Mouse (Mus musculus) myocyte (in vitro differentiated cells): ENCODE measurements around the gene Fnip1.

ENCODE experiments used
- E2F4 ChIP-seq: IDR thresholded peaks from one replicate; pipeline ENCODE4 v1.6.1; 2011; ENCODE audit warnings: mild to moderate bottlenecking, control low read depth, moderate library complexity; ENCODE audit not compliant: insufficient read depth
- MAX ChIP-seq: IDR thresholded peaks from one replicate; pipeline ENCODE4 v1.6.1; 2011; ENCODE audit warnings: low read depth, mild to moderate bottlenecking, control low read depth
- MYOG ChIP-seq, 3 experiments: IDR thresholded peaks; one replicate each; pipeline ENCODE4 v1.6.1; 2011; ENCODE audit warnings: control low read depth in 2 of 3, low read depth in 2 of 3, mild to moderate bottlenecking in 2 of 3; ENCODE audit not compliant: insufficient read length in 2 of 3, control insufficient read depth in 1 of 3, insufficient read depth in 1 of 3
- POLR2A ChIP-seq: IDR thresholded peaks from one replicate; pipeline ENCODE4 v1.6.1; 2011; ENCODE audit warnings: low read depth, mild to moderate bottlenecking, control low read depth, moderate library complexity; ENCODE audit not compliant: insufficient read length
- POLR2AphosphoS2 ChIP-seq: IDR thresholded peaks from one replicate; pipeline ENCODE4 v1.6.1; 2011; ENCODE audit warnings: low read depth, control low read depth; ENCODE audit not compliant: insufficient read length
- REST ChIP-seq: IDR thresholded peaks from one replicate; pipeline ENCODE4 v1.6.1; 2011; ENCODE audit warnings: mild to moderate bottlenecking, control low read depth, moderate library complexity; ENCODE audit not compliant: insufficient read depth, insufficient read length
- SRF ChIP-seq: IDR thresholded peaks from one replicate; pipeline ENCODE4 v1.6.1; 2011; ENCODE audit warnings: low read depth; ENCODE audit not compliant: control insufficient read depth, insufficient read length
- TCF3 ChIP-seq: IDR thresholded peaks from one replicate; pipeline ENCODE4 v1.6.1; 2011; ENCODE audit warnings: low read depth, control low read depth; ENCODE audit not compliant: insufficient read length
- USF1 ChIP-seq: IDR thresholded peaks from one replicate; pipeline ENCODE4 v1.6.1; 2011; ENCODE audit warnings: low read depth, mild to moderate bottlenecking, control low read depth, moderate library complexity

- no peak for TF ChIP-seq SRF
- no peak for TF ChIP-seq POLR2A
- TF ChIP-seq POLR2AphosphoS2: no peak
- TF ChIP-seq MAX: no peak
- no peak for TF ChIP-seq E2F4
- TF ChIP-seq USF1: no peak
- TF ChIP-seq MYOG (IDR thresholded peaks at IDR 0.05; ENCODE audit: control insufficient read depth in 1 of 3, insufficient read depth in 1 of 3, insufficient read length in 2 of 3, low read depth in 2 of 3): no peak
- TF ChIP-seq TCF3: no peak
- TF ChIP-seq REST: no peak
Observed at GRCm38 (mm10) chr11:54410612-54411011, 27.4 kb upstream of the Fnip1 start.
